Mouse (Mus musculus): ENCODE measurements at regions not wholly inside any gene's neighbourhood (a gene's known extent, or its start where the extent isn't known, plus 50 kb on each side); places are given as distances from the start of the nearest gene placed in this dataset.
A peak's percentile ranks its signal among the peaks of the same experiment; 100 is the strongest.

DNA sequence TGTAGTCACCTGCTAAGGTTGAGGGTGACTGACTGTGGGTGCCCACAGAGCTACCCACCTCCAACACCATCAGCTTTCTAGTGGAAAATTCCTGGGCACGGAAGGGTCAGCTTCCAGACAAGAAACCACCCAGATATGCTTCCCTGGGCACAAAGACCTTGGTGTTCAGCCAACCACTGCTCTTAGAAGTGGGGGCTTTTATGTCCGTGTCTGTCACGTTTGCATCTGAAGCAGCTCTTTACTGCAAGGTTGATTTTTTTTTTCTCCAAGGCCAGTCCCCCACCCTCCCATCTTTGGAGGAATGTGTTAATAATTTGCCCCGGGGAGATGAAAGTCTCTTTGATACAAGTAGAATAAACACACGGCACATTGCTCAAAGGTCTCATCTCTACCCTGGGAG, 98.6 kb upstream of the Ankrd55 start:
- no peak for DNase-seq

DNA sequence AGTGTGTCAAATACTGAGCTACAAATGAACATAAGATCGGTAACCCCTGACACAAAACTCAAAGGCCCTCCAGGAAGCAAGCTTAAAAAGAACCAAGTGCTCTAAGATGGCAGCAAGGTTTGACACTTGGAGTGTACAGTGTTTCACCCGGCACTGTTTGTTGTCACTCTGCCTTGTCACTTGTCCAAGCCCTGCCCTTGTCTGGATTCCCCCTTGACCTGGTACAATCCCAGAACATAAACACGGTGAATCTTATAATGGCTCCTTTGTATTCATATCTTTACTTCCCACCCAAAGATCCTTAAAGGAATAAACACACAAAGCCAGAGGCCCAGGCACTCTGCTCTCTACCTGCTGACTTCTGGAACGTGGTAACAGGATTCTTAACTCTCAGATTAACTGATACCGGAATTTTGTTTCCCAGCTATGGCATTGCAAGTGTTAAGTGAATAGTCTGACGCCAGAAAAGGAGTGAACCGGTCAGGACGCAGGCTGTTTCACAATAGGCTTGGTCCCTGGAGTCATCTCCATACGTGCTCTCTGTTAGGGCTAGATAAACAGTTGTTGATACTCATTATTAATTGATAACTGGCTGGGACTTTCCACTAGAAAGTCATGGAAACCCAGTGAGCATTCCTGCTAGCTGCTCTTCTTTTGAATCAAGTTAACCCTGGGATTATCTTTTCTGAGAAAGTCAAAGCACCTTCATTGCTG, 95.9 kb upstream of the Ankrd55 start:
- DNase-seq: no peak

DNA sequence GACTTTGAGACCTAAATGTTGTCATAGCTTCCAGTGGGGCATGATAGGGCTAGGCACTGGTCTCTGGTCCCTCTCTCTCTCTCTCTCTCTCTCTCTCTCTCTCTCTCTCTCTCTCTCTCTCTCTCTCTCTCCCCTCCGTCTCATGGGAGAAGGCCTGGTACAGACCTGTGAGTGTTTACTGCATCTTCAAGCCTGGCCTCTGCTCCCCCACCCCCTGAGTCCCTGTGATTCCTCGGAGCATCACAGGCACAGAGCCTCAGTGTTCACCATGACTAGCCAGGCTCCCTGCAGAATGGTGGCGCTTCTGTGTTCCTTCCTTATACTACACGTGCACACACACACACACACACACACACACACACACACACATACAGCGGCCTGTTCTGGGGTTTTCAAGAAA, 94.6 kb upstream of the Ankrd55 start:
- DNase-seq: no peak

GRCm38 (mm10) chr13:112194991-112195390, 93.3 kb upstream of the Ankrd55 start:
- DNase-seq: no peak

DNA sequence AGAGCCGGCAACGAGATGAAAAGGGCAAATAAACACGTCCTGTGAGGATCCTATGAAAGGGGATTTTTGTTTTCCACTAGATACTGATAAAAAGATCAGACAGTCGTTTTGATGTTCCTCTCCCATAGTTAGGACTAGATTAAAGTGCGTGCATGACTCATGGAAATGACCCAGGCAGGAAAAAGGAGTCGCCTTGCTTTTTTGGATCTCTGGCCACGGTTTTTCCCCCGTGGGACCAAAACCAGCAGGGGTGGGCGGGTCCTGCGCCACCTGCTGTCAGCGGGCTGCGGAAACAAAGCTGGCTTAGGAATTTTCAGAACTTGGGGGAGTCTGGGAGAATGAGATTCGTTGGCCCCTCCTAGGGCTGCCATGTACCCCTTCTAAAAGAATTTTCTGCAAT, 91.5 kb upstream of the Ankrd55 start:
- DNase-seq: peak; percentile 39

GRCm38 (mm10) chr13:112203721-112204120, 84.5 kb upstream of the Ankrd55 start:
- DNase-seq: no peak

DNA sequence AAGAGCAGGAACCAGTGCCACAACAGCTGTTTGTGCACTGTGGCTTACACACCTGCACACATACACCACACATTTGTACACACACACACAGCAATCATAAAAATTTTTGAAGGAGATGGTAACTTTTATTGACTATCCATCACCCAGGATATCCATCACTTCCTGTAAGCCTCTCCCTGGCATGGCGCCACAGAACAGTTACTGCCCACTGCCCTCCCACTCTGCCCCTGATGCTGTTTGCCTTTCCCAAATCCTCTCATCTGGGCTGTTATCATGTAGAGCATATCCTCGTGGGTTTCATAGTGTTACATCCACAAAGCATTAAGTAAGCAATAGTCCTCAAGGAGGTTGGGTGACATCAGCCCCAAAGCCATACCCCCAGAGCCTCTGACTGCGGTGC, 84.0 kb upstream of the Ankrd55 start:
- no peak for DNase-seq

GRCm38 (mm10) chr13:112204813-112205212, 83.4 kb upstream of the Ankrd55 start:
- DNase-seq: no peak

DNA sequence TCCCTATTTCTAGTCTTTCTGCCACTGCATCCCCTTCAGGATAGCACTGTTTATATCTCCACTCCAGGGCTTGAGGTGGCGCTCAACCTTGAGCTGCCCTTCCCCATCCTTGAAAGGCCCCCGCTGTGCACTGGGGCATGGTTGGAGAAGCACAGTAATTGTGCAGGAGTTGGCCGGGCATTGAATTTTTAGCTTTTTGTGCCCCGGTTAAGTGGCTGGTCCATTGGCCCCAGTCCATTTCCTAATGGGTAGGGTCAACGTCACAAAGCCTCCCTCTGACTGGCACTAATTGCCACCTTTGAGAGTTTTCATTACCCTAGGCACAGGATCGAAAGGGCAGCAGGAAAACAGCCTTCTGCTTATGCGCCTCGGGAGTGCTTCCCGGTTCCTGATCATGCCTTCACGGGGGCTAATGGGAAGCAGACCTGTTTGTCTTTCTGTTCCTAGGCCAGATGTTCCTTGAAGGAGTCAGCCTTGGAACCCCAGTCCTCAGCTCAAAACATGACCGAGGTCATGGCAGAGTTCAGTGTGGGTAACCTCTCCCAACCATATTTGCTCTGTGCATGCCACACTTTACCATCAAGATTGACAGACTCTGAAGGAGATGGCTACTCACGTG, 80.5 kb upstream of the Ankrd55 start:
- no peak for DNase-seq

DNA sequence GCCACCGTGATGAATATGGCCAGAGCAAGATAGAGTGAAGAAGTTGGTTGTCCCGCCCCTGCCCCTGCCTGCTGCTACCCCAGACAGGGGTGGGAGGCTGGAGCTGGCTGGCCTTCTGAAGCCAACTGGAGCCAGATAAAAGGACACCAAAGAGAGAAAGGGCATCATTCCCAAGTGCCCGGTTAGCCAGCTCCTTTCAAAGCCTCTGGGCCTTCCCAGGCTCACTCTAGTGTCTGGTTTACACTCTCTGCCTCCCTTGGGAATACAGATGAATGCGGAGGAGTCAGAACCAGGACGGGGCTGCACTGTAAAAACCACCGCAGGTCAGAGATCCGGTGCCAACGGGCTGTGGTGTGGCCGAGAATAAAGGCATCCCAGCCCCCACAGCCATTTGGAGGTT, 76.4 kb upstream of the Ankrd55 start:
- no peak for DNase-seq

DNA sequence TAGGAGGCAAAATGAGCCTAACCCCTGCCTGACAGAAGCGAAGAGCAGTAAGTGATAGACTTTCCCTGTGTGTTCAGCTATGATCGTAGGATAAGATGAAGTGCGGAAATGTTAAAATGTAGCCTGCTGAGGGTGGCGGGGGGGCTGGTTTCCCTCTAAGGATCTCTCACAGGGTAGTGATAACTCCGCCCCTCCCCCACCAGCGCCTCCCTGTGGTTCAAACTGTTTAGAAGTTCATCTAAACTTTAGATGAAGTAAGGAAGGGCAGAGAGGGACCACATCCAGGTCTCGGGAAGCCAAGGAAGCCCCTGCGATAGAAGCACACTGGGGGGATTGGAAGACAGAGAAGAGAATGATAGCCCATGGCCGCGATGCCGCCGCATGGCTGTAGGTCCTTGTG, 75.9 kb upstream of the Ankrd55 start:
- DNase-seq: no peak

- no peak for DNase-seq
These were observed 74.6 kb upstream of the Ankrd55 start for GRCm38 (mm10) chr13:112213652-112214081.

- DNase-seq: no peak
These were observed 72.2 kb upstream of the Ankrd55 start for GRCm38 (mm10) chr13:112216084-112216483.

GRCm38 (mm10) chr13:112218389-112218788, 69.9 kb upstream of the Ankrd55 start:
- DNase-seq: no peak

GRCm38 (mm10) chr13:112220184-112220583, 68.1 kb upstream of the Ankrd55 start:
- no peak for DNase-seq

GRCm38 (mm10) chr13:112223616-112224015, 64.6 kb upstream of the Ankrd55 start:
- DNase-seq: no peak

- DNase-seq: no peak
These were observed 60.5 kb upstream of the Ankrd55 start for GRCm38 (mm10) chr13:112227766-112228165.

- no peak for DNase-seq
These were observed 59.4 kb upstream of the Ankrd55 start for GRCm38 (mm10) chr13:112228846-112229245.

- no peak for DNase-seq
These were observed 58.1 kb upstream of the Ankrd55 start for GRCm38 (mm10) chr13:112230176-112230575.

DNA sequence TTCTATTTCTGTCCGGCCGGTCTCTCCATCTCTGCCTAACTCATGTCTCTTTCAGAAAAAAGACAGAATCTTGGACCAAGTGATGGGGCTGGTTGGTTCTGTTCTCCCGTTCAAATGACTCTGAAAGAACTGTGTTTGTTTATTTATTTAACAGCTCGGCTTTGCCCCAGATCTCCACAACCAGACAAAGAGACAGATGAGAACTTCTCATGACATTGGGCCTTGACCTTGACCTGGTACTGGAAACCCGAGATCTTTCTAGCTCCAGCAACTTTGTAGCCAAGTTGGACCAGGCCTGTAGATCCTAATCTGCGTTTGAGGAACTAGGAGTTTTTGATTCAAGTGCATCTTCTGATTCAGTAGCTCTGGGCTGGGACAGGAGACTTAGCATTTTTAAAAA, 53.6 kb upstream of the Ankrd55 start:
- no peak for DNase-seq

DNA sequence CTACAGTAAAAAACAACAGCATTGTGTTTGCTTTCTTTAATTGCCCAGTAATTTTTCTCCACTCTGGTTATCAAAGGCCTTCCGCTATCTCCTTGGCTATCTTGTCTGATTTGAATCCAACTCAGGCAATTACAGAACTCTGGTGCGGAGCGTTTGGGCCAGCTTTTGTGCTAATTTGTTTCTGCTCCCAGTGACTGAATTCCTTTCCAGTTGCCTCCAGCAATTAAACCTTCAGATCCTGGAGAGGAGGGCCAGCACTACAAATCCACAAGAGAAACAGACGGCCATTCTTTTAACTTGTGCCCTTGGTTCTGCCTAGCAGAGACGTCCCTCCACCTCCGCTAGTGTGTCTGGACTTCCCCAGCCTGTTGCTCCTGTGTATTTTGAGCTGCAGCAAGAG, 51.3 kb upstream of the Ankrd55 start:
- DNase-seq: no peak

- DNase-seq: no peak
These were observed 50.9 kb upstream of the Ankrd55 start for GRCm38 (mm10) chr13:112237377-112237776.

DNA sequence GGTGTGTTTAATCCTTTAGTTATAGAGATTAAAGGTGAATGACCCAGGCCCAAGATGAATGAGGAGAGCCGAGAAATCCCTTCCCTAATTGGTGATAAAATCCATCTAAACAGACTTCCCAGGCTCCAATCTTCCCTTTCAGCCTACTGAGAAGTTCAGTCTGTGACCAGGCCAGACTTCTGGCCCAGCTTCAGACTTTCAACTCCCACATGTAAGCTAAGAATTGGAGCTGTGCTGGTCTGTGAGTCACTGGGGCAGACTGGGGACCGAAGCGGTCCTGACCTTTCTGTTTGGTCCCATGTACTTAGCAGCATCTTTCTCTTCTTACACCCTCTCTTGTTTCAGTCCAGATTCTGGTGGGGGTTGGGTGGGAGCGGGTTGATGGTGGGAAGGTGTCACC, 50.3 kb upstream of the Ankrd55 start:
- no peak for DNase-seq

Data from right cerebral cortex, postnatal 25 days (tissue).